Mouse (Mus musculus): Measurements from ENCODE around the gene Dlgap1. TPM values are rescaled to one million over a fixed set of nuclear protein-coding genes. Genes with fewer than 3 reads are reported as not detected.

Dlgap1 gene
- polyA plus RNA-seq, 1 experiment from 2014 or later, result 1.3 TPM

DNA sequence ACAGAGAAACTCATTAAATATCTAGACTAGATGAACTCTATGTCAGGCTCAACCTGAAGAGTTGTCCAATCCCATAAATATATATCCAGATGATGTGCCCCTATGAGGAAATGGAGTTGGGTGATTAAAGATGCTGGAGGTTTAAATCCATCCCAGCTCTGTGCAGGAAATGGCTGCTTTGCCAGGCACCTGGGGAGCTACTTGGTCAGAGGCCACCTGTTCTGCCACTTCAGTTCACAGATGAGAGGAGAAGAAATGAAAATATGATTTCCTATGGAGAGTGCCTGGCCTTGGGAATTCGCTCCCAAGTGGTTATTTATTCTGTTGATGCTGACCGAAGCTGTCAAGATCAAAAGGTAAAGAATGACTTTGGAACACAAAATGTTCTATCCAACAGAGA is 160.3 kb downstream of the Dlgap1 start:
- Histone ChIP-seq H3K27me3 (replicated peaks; ENCODE audit: control insufficient read depth, insufficient read depth, low read length) (no peaks in the 10 kb centered on the region), H3K9me3 (ENCODE audit: control insufficient read depth, low read length) (no peaks in the 10 kb centered on the region), H3K4me2 (ENCODE audit: low read depth, low read length) (no peak overlapping the region), H3K9ac (ENCODE audit: low read depth, low read length) (no peak overlapping the region), H3K4me1 (ENCODE audit: control insufficient read depth, insufficient read depth, low read length) (no peaks in the 10 kb centered on the region), H3K4me3 (ENCODE audit: low read length) (no peak overlapping the region), H3K27ac (ENCODE audit: low read length) (no peak overlapping the region), H3K36me3 (ENCODE audit: control insufficient read depth, insufficient read depth, low read length) (no peaks in the 10 kb centered on the region)
- ATAC-seq, result no peak
- WGBS, result 85% methylated on average over 2 of the region's 2 CpGs

DNA sequence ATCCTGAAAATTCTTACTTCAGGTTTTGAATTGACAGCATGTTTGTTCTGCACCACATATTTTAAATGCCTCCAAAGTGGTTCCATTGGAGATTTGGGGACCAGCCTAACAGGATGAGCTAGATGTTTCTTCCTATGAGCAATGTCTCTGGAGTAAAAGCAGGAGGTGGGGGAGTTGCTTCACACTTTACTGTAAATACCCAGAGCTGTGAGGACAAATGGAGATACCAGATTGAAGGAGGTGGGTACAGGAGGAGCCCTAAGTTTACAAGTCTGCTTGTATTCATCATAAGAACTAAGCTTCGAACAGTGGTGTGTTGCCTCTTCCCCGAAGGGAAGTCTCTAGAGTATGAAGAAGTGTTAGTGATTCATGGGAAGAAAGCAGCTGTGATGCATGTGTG is 201.0 kb downstream of the Dlgap1 start:
- Histone ChIP-seq H3K4me2 (ENCODE audit: low read depth, low read length) (no peak overlapping the region), H3K4me1 (ENCODE audit: control insufficient read depth, insufficient read depth, low read length) (no peaks in the 10 kb centered on the region), H3K9me3 (ENCODE audit: control insufficient read depth, low read length) (no peaks in the 10 kb centered on the region), H3K4me3 (ENCODE audit: low read length) (no peak overlapping the region), H3K9ac (ENCODE audit: low read depth, low read length) (no peak overlapping the region), H3K27ac (ENCODE audit: low read length) (no peak overlapping the region), H3K36me3 (ENCODE audit: control insufficient read depth, insufficient read depth, low read length) (no peaks in the 10 kb centered on the region), H3K27me3 (replicated peaks; ENCODE audit: control insufficient read depth, insufficient read depth, low read length) (no peaks in the 10 kb centered on the region)
- 85% methylated on average over 2 of the region's 2 CpGs for WGBS
- no peak for ATAC-seq

DNA sequence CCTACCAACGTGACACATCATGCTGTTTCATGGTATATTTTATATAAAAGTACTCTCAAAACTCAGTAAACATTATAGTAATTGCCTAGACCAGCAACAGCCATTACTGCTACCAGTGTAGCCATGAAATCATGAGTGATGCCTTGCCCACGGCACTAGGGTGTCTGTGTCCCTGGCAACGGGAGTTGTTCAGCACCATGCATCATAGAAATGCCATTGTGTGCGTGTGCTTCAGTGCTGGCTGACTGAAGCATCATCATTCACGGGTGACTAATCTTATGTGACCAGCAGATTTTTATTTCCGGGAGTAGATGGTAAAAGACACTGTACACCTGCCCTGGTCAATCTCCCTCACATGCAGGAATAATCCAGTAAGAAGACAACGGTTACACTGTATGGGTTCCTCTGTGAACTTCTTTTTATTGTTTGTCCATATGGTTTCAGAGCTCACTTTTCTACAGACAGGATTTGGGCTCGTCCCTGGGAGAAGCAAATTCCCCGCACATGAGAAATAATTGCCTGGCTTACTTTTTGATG is 203.7 kb downstream of the Dlgap1 start:
- no peaks in the 10 kb centered on the region for H3K4me1 ChIP-seq (ENCODE audit: control insufficient read depth, insufficient read depth, low read length)
- H3K9me3 ChIP-seq (ENCODE audit: control insufficient read depth, low read length), result no peaks in the 10 kb centered on the region
- no peak for ATAC-seq
- no peak overlapping the region for H3K4me3 ChIP-seq (ENCODE audit: low read length)
- H3K27ac ChIP-seq (ENCODE audit: low read length), result no peak overlapping the region
- WGBS, result 82% methylated on average over 9 of the region's 9 CpGs
- H3K9ac ChIP-seq (ENCODE audit: low read depth, low read length), result no peak overlapping the region
- no peaks in the 10 kb centered on the region for H3K27me3 ChIP-seq (replicated peaks; ENCODE audit: control insufficient read depth, insufficient read depth, low read length)
- H3K36me3 ChIP-seq (ENCODE audit: control insufficient read depth, insufficient read depth, low read length), result no peaks in the 10 kb centered on the region
- H3K4me2 ChIP-seq (ENCODE audit: low read depth, low read length), result no peak overlapping the region

DNA sequence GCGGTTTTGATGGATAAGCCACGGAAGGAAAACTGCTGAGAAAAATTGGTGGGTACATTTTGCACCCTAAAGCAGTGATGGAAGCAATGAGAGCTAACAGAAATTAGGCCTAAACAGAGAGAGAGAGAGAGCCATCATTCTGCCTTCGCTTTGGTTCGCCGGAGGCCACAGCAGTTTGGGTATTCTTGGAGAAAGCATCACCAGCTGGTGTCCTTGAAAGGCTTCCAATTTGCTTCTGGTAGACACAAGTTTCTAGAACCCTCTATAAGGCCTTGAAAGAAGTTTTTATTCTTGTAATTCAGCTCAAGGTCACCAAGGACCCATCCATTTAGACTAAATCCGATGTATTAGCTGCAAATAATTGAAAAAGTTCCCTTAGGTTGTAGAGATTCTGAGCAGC is 205.0 kb downstream of the Dlgap1 start:
- no peak for ATAC-seq
- no peaks in the 10 kb centered on the region for H3K4me1 ChIP-seq (ENCODE audit: control insufficient read depth, insufficient read depth, low read length)
- H3K36me3 ChIP-seq (ENCODE audit: control insufficient read depth, insufficient read depth, low read length), result no peaks in the 10 kb centered on the region
- no peak overlapping the region for H3K4me3 ChIP-seq (ENCODE audit: low read length)
- H3K27ac ChIP-seq (ENCODE audit: low read length), result no peak overlapping the region
- H3K9ac ChIP-seq (ENCODE audit: low read depth, low read length), result no peak overlapping the region
- no peak overlapping the region for H3K4me2 ChIP-seq (ENCODE audit: low read depth, low read length)
- no peaks in the 10 kb centered on the region for H3K9me3 ChIP-seq (ENCODE audit: control insufficient read depth, low read length)
- H3K27me3 ChIP-seq (replicated peaks; ENCODE audit: control insufficient read depth, insufficient read depth, low read length), result no peaks in the 10 kb centered on the region
- WGBS, result 84% methylated on average over 6 of the region's 6 CpGs

DNA sequence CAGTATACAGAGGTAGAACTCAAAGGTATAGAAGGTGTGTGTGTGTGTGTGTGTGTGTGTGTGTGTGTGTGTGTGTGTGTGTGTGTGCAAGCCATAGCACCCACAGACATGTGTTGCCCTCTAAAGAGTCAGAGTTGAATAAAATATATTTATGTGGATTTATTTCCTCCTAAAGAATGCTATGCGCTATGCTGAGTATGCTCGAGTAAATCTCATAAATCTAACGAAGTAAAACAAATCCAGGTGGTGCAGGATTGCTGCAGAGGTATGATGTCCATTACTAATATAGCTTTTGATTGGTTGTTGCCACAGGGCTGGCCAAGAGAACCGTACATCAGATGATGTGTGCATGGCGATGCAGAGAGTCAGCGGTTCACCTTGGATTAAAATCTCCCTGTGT is 222.4 kb downstream of the Dlgap1 start:
- H3K9me3 ChIP-seq (ENCODE audit: control insufficient read depth, low read length), result no peaks in the 10 kb centered on the region
- H3K4me1 ChIP-seq (ENCODE audit: control insufficient read depth, insufficient read depth, low read length), result no peaks in the 10 kb centered on the region
- WGBS, result 88% methylated on average over 6 of the region's 6 CpGs
- H3K27me3 ChIP-seq (replicated peaks; ENCODE audit: control insufficient read depth, insufficient read depth, low read length), result no peaks in the 10 kb centered on the region
- no peak overlapping the region for H3K9ac ChIP-seq (ENCODE audit: low read depth, low read length)
- no peak overlapping the region for H3K4me3 ChIP-seq (ENCODE audit: low read length)
- ATAC-seq, result no peak
- H3K36me3 ChIP-seq (ENCODE audit: control insufficient read depth, insufficient read depth, low read length), result no peaks in the 10 kb centered on the region
- H3K27ac ChIP-seq (ENCODE audit: low read length), result no peak overlapping the region
- no peak overlapping the region for H3K4me2 ChIP-seq (ENCODE audit: low read depth, low read length)

DNA sequence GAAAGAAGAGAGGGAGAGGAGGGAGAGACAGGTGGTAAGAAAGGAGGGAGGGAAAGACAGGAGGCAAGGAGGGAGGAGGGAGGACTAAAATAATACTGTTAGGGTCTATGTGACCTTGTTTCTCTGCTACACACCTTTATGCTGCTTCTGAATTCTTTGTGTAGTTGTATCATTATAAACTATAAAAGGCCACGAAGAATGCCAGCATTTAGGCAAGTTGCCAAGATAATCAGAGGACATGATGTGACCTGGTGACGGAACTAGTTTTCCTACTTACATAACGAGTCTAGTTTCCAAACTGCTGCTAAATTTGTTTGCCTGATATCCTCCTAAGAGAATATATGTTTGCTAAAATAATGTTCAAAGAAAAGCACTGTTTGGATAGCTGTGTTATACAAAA is 254.0 kb downstream of the Dlgap1 start:
- H3K9me3 ChIP-seq (ENCODE audit: control insufficient read depth, low read length), result no peaks in the 10 kb centered on the region
- no peak overlapping the region for H3K4me3 ChIP-seq (ENCODE audit: low read length)
- no peak overlapping the region for H3K9ac ChIP-seq (ENCODE audit: low read depth, low read length)
- no peaks in the 10 kb centered on the region for H3K4me1 ChIP-seq (ENCODE audit: control insufficient read depth, insufficient read depth, low read length)
- 65% methylated on average over 3 of the region's 3 CpGs for WGBS
- H3K36me3 ChIP-seq (ENCODE audit: control insufficient read depth, insufficient read depth, low read length), result no peaks in the 10 kb centered on the region
- no peak overlapping the region for H3K27ac ChIP-seq (ENCODE audit: low read length)
- ATAC-seq, result no peak
- no peaks in the 10 kb centered on the region for H3K27me3 ChIP-seq (replicated peaks; ENCODE audit: control insufficient read depth, insufficient read depth, low read length)
- no peak overlapping the region for H3K4me2 ChIP-seq (ENCODE audit: low read depth, low read length)

DNA sequence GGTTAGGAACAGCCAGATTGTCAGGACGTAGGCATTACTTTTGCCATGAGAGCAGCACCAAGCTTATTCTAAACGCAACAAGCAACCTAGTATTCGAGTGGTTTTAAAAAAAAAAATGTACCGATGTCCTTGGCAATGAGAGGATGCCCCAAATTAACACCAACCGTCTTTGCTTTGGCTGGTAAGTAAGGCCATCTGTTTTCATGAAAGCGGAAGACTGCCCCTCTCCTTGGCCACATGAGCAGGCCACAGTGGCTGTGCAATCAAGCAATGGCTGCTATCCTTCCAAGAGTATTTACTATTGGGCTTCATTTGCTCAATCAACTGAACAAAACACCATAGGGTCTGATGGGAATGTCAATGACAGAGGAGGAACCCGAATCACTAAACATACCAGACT is 278.5 kb downstream of the Dlgap1 start:
- WGBS, result 80% methylated on average over 7 of the region's 7 CpGs
- no peak for ATAC-seq
- Histone ChIP-seq H3K4me1 (ENCODE audit: control insufficient read depth, insufficient read depth, low read length) (no peaks in the 10 kb centered on the region), H3K4me2 (ENCODE audit: low read depth, low read length) (no peak overlapping the region), H3K27me3 (replicated peaks; ENCODE audit: control insufficient read depth, insufficient read depth, low read length) (no peaks in the 10 kb centered on the region), H3K36me3 (ENCODE audit: control insufficient read depth, insufficient read depth, low read length) (no peaks in the 10 kb centered on the region), H3K9ac (ENCODE audit: low read depth, low read length) (no peak overlapping the region), H3K27ac (ENCODE audit: low read length) (no peak overlapping the region), H3K4me3 (ENCODE audit: low read length) (no peak overlapping the region), H3K9me3 (ENCODE audit: control insufficient read depth, low read length) (no peaks in the 10 kb centered on the region)

DNA sequence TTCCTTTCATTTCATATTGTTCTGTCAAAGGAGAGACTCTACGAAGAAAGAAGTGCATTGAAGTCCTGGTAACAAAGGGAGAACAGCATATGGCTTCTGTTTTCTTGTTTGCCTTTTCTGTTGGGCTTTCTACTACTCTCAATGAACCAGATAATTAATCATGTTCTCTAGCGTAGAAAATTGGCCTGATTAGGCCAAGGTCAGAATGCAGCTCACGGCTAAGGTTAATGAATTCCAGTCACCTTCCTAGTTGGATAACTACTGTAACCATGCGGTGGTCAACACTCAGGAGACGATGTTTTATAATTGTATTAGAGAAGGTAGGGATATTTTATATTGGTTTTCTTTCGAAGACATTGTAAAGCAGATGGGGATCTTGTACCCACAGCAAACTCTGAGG is 279.4 kb downstream of the Dlgap1 start:
- H3K4me2 ChIP-seq (ENCODE audit: low read depth, low read length), result no peak overlapping the region
- H3K36me3 ChIP-seq (ENCODE audit: control insufficient read depth, insufficient read depth, low read length), result no peaks in the 10 kb centered on the region
- H3K9me3 ChIP-seq (ENCODE audit: control insufficient read depth, low read length), result no peaks in the 10 kb centered on the region
- H3K4me1 ChIP-seq (ENCODE audit: control insufficient read depth, insufficient read depth, low read length), result no peaks in the 10 kb centered on the region
- H3K27ac ChIP-seq (ENCODE audit: low read length), result no peak overlapping the region
- 75% methylated on average over 6 of the region's 6 CpGs for WGBS
- H3K9ac ChIP-seq (ENCODE audit: low read depth, low read length), result no peak overlapping the region
- ATAC-seq, result no peak
- no peak overlapping the region for H3K4me3 ChIP-seq (ENCODE audit: low read length)
- no peaks in the 10 kb centered on the region for H3K27me3 ChIP-seq (replicated peaks; ENCODE audit: control insufficient read depth, insufficient read depth, low read length)

DNA sequence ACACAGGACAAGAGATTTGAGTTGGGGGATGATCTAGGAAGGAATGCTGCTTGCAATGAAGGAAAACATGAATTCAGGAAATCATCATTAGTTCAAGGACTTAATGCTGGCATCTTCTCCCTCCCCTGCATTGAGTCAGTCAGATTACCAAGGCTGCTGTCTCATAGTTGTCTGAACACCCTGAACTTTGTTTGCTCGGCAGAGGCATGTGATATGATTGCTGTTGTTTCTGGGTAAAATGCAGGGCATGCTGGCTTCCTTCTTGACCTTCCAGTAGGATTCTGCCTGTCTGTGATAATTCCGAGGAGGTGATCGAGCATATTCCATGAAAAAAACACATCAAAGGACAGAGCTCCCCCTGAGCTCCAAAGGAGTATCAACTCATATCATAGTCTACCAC is 283.6 kb downstream of the Dlgap1 start:
- Histone ChIP-seq H3K9me3 (ENCODE audit: control insufficient read depth, low read length) (no peaks in the 10 kb centered on the region), H3K4me1 (ENCODE audit: control insufficient read depth, insufficient read depth, low read length) (no peaks in the 10 kb centered on the region), H3K27me3 (replicated peaks; ENCODE audit: control insufficient read depth, insufficient read depth, low read length) (no peaks in the 10 kb centered on the region), H3K4me2 (ENCODE audit: low read depth, low read length) (no peak overlapping the region), H3K27ac (ENCODE audit: low read length) (no peak overlapping the region), H3K36me3 (ENCODE audit: control insufficient read depth, insufficient read depth, low read length) (no peaks in the 10 kb centered on the region), H3K4me3 (ENCODE audit: low read length) (no peak overlapping the region), H3K9ac (ENCODE audit: low read depth, low read length) (no peak overlapping the region)
- 86% methylated on average over 3 of the region's 3 CpGs for WGBS
- no peak for ATAC-seq

DNA sequence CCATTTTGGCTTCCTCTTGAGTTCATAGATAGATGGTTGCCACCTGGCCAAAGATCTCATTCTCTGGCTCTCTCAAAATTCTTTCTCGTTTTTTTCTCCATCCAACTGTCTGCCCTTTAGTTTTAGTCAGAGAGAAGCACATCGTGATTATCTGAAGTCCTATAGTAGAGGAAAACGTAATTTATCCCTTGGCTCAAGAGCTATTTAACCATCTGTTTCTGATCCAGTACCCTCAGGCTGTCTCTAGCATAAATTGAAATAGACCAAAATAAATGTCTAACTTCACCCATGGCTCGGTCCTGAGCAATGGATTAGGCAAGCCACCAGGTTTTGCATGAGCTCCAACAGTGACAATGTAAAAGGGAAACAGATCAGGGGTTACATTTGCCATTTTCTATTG is 287.5 kb downstream of the Dlgap1 start:
- H3K27ac ChIP-seq (ENCODE audit: low read length), result no peak overlapping the region
- no peaks in the 10 kb centered on the region for H3K27me3 ChIP-seq (replicated peaks; ENCODE audit: control insufficient read depth, insufficient read depth, low read length)
- WGBS, result 74% methylated on average over 4 of the region's 4 CpGs
- ATAC-seq, result no peak
- H3K4me2 ChIP-seq (ENCODE audit: low read depth, low read length), result no peak overlapping the region
- no peak overlapping the region for H3K4me3 ChIP-seq (ENCODE audit: low read length)
- no peaks in the 10 kb centered on the region for H3K9me3 ChIP-seq (ENCODE audit: control insufficient read depth, low read length)
- H3K36me3 ChIP-seq (ENCODE audit: control insufficient read depth, insufficient read depth, low read length), result no peaks in the 10 kb centered on the region
- H3K9ac ChIP-seq (ENCODE audit: low read depth, low read length), result no peak overlapping the region
- H3K4me1 ChIP-seq (ENCODE audit: control insufficient read depth, insufficient read depth, low read length), result no peaks in the 10 kb centered on the region
